Mouse (Mus musculus): ENCODE measurements around the gene Gm19935. TPM values are rescaled to one million over a fixed set of nuclear protein-coding genes. Genes with fewer than 3 reads are reported as not detected.
A peak's percentile ranks its signal among the peaks of the same experiment; 100 is the strongest.

Gene Gm19935
- polyA plus RNA-seq, 1 experiment from 2014 or later: 1.1 TPM

DNA sequence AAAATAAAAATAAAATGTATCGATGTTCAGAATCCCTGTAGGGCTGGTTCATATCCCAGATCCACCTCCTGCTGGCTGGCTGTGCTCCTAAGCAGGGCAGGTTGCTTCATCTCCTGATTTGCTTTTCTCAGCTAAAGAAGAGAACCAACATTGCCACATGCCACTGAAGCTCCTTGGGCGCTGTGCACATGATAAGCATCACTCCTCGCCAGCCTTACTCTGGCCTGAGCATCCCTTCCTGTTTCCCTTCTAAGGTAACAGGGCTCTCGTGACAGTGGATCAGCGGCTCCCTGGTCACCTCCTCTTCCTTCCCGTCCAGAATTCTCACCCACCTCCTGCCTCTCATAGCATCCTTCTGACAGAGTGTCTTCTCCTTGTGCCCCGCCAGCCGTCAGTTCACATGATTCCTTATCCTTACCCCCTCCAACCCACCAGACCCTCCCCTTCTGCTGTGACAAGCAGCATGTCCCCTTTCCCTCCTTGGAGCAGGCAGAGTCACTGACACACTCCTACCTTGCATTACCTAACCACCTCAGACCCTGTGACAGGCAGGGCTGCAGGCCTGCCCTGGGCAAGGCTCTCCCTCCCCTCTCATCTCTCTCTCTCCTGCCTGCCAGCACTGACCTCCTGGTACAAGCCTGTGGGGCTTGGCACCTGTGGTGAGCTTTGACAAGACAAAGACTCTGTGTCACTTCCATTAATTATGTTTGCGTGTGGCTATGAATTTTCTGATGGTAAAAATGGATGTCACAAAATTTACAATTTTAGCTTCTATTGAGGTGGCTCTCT, 27.2 kb upstream of the Gm19935 start:
- H3K27ac ChIP-seq (replicated peaks): no peak overlapping the region
- no peak overlapping the region for H3K4me2 ChIP-seq (replicated peaks)
- no peak overlapping the region for H3K9ac ChIP-seq (replicated peaks)
- ATAC-seq (replicated peaks): no peak
- no peaks in the 10 kb centered on the region for H3K27me3 ChIP-seq
- H3K4me1 ChIP-seq: peaks cover 4% of the 10 kb centered on the region
- H3K4me3 ChIP-seq: no peak overlapping the region
- no peaks in the 10 kb centered on the region for H3K9me3 ChIP-seq
- no peaks in the 10 kb centered on the region for H3K36me3 ChIP-seq
- WGBS: 73% methylated on average over 9 of the region's 9 CpGs

DNA sequence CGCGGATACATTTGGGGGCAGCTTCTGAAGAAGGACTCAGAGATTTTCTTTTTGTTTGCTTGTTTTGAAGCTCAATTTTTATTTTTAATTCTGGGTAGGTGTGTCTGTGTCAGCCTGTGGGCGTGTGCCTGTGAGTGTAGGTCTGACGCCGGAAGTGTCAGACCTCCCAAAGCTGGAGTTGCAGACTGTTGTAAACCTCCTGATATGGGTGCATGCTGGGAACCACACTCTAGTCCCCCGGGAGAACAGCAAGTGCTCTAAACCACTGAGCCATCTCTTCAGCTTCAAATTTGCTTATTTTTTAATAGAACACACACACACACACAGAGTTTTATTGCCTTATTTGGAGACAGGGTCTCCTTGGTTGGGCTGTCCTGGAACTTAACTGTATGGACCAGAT, 25.9 kb upstream of the Gm19935 start:
- ATAC-seq (replicated peaks): no peak
- Histone ChIP-seq H3K9me3 (no peaks in the 10 kb centered on the region), H3K4me1 (no peaks in the 10 kb centered on the region), H3K4me2 (replicated peaks) (no peak overlapping the region), H3K36me3 (no peaks in the 10 kb centered on the region), H3K4me3 (no peak overlapping the region), H3K9ac (replicated peaks) (no peak overlapping the region), H3K27ac (replicated peaks) (no peak overlapping the region), H3K27me3 (no peaks in the 10 kb centered on the region)
- WGBS: 91% methylated on average over 6 of the region's 6 CpGs

DNA sequence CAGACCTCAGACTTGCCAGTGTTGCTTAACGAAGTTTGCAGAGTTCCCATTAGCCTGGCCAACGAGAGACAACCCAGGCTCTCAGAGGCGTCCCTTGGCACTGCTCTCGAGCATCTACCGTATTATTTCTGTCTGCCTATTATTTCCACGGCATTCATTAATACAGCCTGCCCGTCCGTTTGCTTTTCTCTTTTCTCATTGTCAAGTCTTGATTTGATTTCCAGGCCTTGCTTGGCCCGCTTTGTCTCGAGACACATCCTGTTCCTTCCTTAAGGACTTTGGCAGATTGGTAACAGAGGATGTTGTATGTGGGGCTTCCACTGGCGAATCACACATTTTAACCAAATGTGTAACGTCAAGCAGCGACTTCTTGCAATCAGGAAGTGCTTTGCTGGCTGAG, 24.1 kb upstream of the Gm19935 start:
- Histone ChIP-seq H3K27ac (replicated peaks) (no peak overlapping the region), H3K9ac (replicated peaks) (no peak overlapping the region), H3K27me3 (no peaks in the 10 kb centered on the region), H3K36me3 (no peaks in the 10 kb centered on the region), H3K4me3 (no peak overlapping the region), H3K9me3 (no peaks in the 10 kb centered on the region), H3K4me2 (replicated peaks) (no peak overlapping the region), H3K4me1 (no peaks in the 10 kb centered on the region)
- 35% methylated on average over 13 of the region's 13 CpGs for WGBS
- ATAC-seq (replicated peaks): no peak

DNA sequence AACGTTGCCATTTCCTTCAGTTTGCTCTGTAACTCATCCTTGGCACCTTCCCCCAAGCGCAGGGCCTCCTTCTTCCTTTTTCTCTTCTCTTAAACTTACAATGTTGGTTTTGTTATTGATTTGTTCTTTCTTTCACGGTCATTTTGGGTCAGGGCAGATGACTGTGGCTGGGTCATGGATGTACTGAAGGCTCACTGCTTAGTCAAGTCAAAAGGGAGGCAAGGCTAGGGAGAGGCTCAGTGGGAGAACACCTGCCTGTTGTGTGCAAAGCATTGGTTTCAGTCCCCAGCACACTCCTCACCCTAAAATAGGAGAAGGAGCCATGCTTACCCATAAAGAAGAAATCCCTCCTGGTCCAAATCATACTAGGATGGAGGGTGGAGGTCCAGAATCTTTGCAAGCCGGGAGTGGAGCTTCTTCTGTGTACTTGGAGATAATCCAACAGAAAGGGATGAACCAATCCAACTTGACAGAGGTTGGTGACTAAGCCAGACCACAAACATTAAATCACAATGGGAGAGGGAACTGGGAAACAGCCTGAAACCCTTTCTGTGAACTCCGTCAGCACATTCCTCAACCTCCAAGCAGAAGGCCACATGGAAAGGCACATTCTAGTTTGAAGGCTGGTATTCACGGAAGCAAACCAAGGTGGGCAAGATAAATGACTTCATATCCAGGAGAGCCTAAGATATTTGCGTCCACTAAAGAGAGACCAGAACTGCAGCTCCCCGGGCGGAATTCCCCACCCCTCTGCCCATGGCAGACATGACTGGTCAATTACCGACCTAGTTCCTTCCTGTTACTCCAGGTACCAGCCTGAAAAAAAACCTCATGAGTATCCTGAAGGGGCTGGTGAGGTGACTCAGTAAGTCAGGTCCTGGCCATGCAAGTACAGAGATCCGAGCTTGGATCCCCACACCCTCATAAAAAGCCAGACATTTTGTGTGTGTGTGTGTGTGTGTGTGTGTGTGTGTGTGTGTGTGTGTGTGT, 22.8 kb upstream of the Gm19935 start:
- no peak overlapping the region for H3K4me3 ChIP-seq
- no peak overlapping the region for H3K4me2 ChIP-seq (replicated peaks)
- H3K9me3 ChIP-seq: no peaks in the 10 kb centered on the region
- H3K9ac ChIP-seq (replicated peaks): no peak overlapping the region
- H3K27ac ChIP-seq (replicated peaks): no peak overlapping the region
- H3K4me1 ChIP-seq: no peaks in the 10 kb centered on the region
- no peak for ATAC-seq (replicated peaks)
- H3K36me3 ChIP-seq: no peaks in the 10 kb centered on the region
- WGBS: 80% methylated on average over 11 of the region's 11 CpGs
- no peaks in the 10 kb centered on the region for H3K27me3 ChIP-seq

DNA sequence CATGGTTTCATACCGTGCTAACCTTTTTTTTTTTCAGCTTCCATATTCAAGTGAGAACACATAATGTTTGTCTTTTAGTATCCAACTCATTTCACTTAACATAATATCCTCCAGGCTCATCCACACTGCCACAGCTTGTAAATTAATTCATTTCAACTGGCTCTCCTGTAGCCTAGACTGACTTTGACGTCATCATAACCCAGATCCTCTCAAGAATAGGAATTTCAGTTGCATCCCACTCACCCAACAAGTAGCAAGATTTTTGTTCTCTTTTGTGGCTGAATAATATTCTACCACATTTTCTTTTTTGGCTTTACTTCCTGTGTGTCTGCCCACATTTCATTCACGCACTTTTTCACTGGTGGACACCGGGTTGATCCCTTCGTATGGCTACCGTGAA, 20.2 kb upstream of the Gm19935 start:
- no peaks in the 10 kb centered on the region for H3K9me3 ChIP-seq
- no peak overlapping the region for H3K4me2 ChIP-seq (replicated peaks)
- H3K36me3 ChIP-seq: no peaks in the 10 kb centered on the region
- no peak overlapping the region for H3K27ac ChIP-seq (replicated peaks)
- no peak overlapping the region for H3K4me3 ChIP-seq
- ATAC-seq (replicated peaks): no peak
- 94% methylated on average over 6 of the region's 6 CpGs for WGBS
- H3K27me3 ChIP-seq: no peaks in the 10 kb centered on the region
- no peaks in the 10 kb centered on the region for H3K4me1 ChIP-seq
- H3K9ac ChIP-seq (replicated peaks): no peak overlapping the region

DNA sequence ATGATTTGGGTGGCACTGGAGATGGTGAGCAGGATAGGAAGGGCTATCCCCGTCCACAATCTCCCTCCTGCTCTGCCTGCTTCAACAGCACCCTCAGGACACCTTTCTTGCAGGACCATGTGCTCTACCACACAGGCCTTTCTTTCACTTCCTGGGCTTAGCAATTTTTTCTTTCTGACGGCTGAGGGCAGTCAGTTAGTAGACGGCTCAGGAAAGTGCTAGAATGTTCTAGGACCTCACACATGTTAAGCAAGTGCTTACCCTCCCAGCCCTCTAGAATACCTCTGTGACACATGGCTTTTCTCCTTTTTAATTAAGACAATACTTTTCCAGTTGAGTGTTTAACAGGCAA, 17.1 kb upstream of the Gm19935 start:
- Histone ChIP-seq H3K9me3 (no peaks in the 10 kb centered on the region), H3K4me1 (peaks cover 6% of the 10 kb centered on the region), H3K27ac (replicated peaks) (no peak overlapping the region), H3K27me3 (no peaks in the 10 kb centered on the region), H3K4me3 (no peak overlapping the region), H3K9ac (replicated peaks) (no peak overlapping the region), H3K4me2 (replicated peaks) (no peak overlapping the region), H3K36me3 (no peaks in the 10 kb centered on the region)
- no peak for ATAC-seq (replicated peaks)
- 77% methylated on average over 3 of the region's 3 CpGs for WGBS

DNA sequence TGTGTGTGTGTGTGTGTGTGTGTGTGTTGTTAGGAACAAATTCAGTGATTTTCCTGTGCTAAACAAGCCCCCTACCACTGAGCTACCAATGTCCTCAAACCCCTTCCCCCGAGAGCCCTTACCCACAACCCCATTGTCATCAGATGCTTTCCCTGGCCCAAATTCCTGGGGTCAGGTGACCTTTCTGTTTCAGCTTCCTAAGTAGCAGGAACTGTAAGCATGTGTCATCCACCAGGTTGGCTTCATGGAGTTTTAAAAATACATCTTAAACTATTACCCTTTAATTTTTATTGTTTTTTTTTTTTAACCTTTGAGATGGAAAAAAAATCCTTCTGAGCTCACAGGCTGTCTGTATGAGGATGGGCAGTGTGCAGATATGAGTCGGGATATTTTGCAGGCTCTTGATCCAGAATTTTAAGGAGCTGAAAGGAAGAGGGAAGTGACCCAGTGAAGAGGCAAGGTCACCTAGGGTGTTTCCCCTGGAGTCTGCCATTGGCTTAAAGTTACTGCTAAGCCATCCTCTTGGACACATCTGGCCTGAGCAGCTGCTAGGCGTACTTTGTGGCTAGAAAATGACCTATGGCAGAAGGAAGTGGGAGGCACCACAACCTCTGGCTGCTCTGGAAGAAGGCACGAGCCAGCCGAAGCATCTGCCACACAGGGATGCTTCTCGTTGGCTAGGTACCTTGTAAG, 16.6 kb upstream of the Gm19935 start:
- no peak overlapping the region for H3K4me2 ChIP-seq (replicated peaks)
- H3K4me1 ChIP-seq: peaks cover 11% of the 10 kb centered on the region
- H3K36me3 ChIP-seq: no peaks in the 10 kb centered on the region
- H3K9ac ChIP-seq (replicated peaks): no peak overlapping the region
- no peaks in the 10 kb centered on the region for H3K9me3 ChIP-seq
- ATAC-seq (replicated peaks): no peak
- 81% methylated on average over 6 of the region's 6 CpGs for WGBS
- no peak overlapping the region for H3K27ac ChIP-seq (replicated peaks)
- H3K27me3 ChIP-seq: no peaks in the 10 kb centered on the region
- no peak overlapping the region for H3K4me3 ChIP-seq

DNA sequence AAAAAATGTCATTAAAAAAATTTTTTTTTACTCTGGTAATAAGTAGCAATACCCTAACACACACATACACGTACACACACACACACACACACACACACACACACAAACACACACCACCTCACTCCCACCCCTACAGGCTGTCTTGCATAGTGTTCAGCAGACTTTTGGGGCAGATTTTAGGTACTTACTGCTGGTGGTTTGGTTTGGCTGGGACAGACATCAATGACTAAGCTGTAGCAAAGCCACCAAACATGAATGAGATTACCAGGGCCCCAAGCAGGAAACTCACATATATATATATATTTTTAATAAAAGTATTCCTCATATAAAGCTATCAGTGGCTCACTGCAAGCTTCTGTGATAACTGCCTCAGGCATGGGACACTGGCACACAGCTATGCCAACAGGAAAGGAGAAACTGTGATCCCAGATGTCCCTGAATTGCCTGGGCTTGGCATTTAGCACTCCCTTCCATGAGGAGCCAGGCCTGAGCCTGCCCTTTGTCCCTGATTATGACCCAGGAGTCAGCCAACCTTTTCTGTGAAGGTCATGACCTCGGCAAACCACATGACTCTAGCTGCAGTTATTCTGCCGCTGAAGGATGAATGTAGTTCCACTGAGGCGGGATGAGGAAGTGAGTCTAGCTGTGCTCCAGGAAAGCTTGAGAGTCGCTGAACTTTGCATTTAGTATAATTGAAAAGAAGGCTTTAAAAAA, 15.5 kb upstream of the Gm19935 start:
- H3K27ac ChIP-seq (replicated peaks): no peak overlapping the region
- H3K9ac ChIP-seq (replicated peaks): no peak overlapping the region
- WGBS: 54% methylated on average over 5 of the region's 5 CpGs
- no peaks in the 10 kb centered on the region for H3K36me3 ChIP-seq
- ATAC-seq (replicated peaks): no peak
- H3K9me3 ChIP-seq: no peaks in the 10 kb centered on the region
- H3K4me2 ChIP-seq (replicated peaks): no peak overlapping the region
- no peaks in the 10 kb centered on the region for H3K27me3 ChIP-seq
- no peak overlapping the region for H3K4me3 ChIP-seq
- H3K4me1 ChIP-seq: peaks cover 19% of the 10 kb centered on the region

DNA sequence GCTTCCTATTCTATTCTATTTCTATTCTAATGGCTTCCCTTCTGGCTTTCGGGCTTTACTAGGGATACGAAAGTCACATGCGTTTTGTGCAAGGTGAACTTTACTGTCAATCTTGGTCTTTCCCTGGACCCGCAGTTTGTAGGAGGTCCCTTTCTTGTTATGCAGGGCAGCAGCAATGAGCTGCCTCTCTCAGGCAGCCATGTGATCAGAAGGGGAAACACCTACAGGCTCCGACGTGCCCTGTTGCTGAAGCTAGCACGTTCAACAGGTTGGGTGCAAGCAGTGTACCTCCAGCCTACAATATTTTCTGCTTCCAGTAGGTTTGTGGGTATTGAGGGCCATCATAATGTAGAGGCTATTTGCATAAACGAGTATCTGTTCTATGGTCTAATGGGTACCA, 13.8 kb upstream of the Gm19935 start:
- no peaks in the 10 kb centered on the region for H3K27me3 ChIP-seq
- H3K9me3 ChIP-seq: no peaks in the 10 kb centered on the region
- H3K4me3 ChIP-seq: no peak overlapping the region
- no peak for ATAC-seq (replicated peaks)
- H3K4me2 ChIP-seq (replicated peaks): no peak overlapping the region
- no peak overlapping the region for H3K27ac ChIP-seq (replicated peaks)
- H3K36me3 ChIP-seq: no peaks in the 10 kb centered on the region
- WGBS: 60% methylated on average over 8 of the region's 8 CpGs
- no peak overlapping the region for H3K9ac ChIP-seq (replicated peaks)
- H3K4me1 ChIP-seq: peaks cover 19% of the 10 kb centered on the region

DNA sequence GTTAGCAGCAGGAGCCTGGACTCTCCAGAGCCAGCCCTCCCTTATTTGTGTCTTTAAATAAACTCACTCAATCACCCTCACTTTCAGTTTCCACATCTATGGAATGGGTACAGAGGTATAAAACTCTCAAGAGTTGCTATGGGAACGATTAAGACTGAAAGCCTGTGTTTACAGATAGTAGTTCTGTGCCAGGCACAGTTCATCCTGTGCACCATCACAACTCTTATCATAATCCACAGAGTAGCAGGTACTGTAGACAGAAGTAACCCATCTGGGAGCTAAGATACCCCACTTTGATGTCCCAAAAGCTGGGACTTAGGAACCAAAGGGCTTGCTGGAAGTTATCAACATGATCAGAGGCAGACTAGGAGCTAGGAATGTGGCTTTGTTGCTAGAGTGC, 12.6 kb upstream of the Gm19935 start:
- no peak overlapping the region for H3K9ac ChIP-seq (replicated peaks)
- peaks cover 19% of the 10 kb centered on the region for H3K4me1 ChIP-seq
- no peak overlapping the region for H3K27ac ChIP-seq (replicated peaks)
- H3K4me3 ChIP-seq: no peak overlapping the region
- 85% methylated on average over 1 of the region's 1 CpGs for WGBS
- ATAC-seq (replicated peaks): no peak
- no peaks in the 10 kb centered on the region for H3K36me3 ChIP-seq
- H3K9me3 ChIP-seq: no peaks in the 10 kb centered on the region
- H3K4me2 ChIP-seq (replicated peaks): no peak overlapping the region
- no peaks in the 10 kb centered on the region for H3K27me3 ChIP-seq

DNA sequence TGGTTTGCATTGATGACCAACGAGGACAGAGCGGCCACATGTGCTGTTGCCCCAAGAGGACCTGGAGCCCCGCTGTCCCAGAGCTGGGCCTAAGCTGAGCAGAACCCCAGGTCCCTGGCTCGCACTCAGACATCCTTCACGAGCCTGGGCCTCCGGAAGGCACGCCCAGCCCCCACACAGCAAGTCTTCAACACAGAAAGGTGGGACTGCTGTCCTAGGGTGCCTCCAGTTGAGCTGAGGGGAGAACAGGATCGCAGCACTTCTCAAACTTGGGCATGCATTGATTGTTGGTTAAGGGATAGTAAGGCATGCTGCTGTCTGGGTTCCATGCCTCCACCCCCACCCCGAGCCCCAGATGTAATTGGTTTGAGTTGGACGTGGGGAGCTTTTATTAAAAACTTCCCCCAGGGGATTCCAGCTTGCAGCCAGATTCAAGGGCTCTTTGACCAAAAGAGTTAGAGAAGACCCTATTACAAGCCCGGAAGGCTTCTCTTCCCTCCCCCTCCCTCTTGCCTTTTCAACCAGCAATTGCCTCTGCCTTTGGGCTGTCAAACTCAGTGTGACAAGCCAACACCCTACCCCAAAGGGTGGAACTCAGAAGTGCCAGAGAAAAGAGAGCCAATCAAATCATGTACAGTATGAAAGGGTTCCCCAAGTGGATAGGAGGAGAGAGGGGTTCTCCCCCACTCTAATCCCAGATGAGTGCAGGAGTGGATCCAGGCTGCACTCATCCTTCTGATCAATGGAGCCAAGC, 12.0 kb upstream of the Gm19935 start:
- peak; percentile 72 for ATAC-seq (replicated peaks)
- H3K36me3 ChIP-seq: no peaks in the 10 kb centered on the region
- under 1% methylated on average over 11 of the region's 11 CpGs for WGBS
- H3K9me3 ChIP-seq: no peaks in the 10 kb centered on the region
- H3K4me3 ChIP-seq: peak overlapping the region; percentile 49
- peak overlapping the region; percentile 56 for H3K9ac ChIP-seq (replicated peaks)
- H3K4me2 ChIP-seq (replicated peaks): peak overlapping the region; percentile 88
- H3K27me3 ChIP-seq: no peaks in the 10 kb centered on the region
- H3K4me1 ChIP-seq: peaks cover 19% of the 10 kb centered on the region
- peak overlapping the region; percentile 77 for H3K27ac ChIP-seq (replicated peaks)

Measured in forebrain, embryonic 15.5 days (tissue).